Mouse (Mus musculus) ES-E14 (cell line): ENCODE data around the gene Gm14226.

ENCODE experiments used
- CHD2 ChIP-seq: IDR thresholded peaks from 2 replicates; pipeline ENCODE4 v1.6.1; 2014; ENCODE audit warnings: mild to moderate bottlenecking, low read depth, low read length, inconsistent platforms
- HCFC1 ChIP-seq: IDR thresholded peaks from 2 replicates; pipeline ENCODE4 v1.6.1; 2012; ENCODE audit warnings: low read length, inconsistent platforms, borderline replicate concordance; ENCODE audit not compliant: insufficient read depth
- MAFK ChIP-seq: IDR thresholded peaks from 2 replicates; pipeline ENCODE4 v1.6.1; 2014; ENCODE audit warnings: mild to moderate bottlenecking, low read depth, low read length, inconsistent platforms; ENCODE audit not compliant: insufficient read depth
- ZC3H11A ChIP-seq: IDR thresholded peaks from 2 replicates; pipeline ENCODE4 v1.6.1; 2012; ENCODE audit warnings: low read depth, mild to moderate bottlenecking, inconsistent platforms, low read length, borderline replicate concordance
- ZNF384 ChIP-seq: IDR thresholded peaks from 2 replicates; pipeline ENCODE4 v1.6.1; 2012; ENCODE audit warnings: low read depth, low read length, inconsistent platforms

GRCm38 (mm10) chr2:155071027-155071426 lies 53.0 kb downstream of the Gm14226 start:
- TF ChIP-seq ZNF384 (no peak), CHD2 (no peak), MAFK (0 out of 2 replicates have a peak, but pooled peaks have one; percentile 53), ZC3H11A (no peak), HCFC1 (no peak)
